Mouse (Mus musculus): Measurements from ENCODE around the gene Dnah5. TPM values are rescaled to one million over a fixed set of nuclear protein-coding genes. Genes with fewer than 3 reads are reported as not detected.

Dnah5 gene
- polyA plus RNA-seq, 1 experiment = not detected

DNA sequence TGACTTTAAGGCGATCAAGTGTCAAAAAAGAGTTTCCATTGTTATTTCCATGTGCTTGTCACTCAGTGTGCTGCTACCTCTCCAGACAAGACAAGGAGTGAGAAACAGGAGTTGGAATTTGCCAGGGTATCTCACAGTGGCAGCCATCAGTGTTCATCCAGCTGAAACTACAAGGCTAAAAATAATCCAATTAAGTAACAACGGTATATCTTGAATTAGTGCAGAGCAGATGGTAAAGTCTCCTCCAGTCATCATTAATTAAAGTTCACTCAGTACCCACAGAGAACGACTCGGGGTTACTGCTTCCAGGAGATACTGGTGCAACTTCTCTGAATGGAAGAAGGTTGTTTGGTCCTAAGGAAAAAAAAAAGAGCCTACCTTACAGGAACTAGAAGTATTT, 311.6 kb downstream of the Dnah5 start:
- Histone ChIP-seq H3K4me3 (ENCODE audit: extremely low read depth, insufficient read depth, insufficient read length) (no peak overlapping the region), H3K27ac (ENCODE audit: insufficient read depth, low read length) (no peak overlapping the region), H3K4me1 (ENCODE audit: control insufficient read depth, insufficient read depth, insufficient read length) (no peaks in the 10 kb centered on the region), H3K27me3 (ENCODE audit: control insufficient read depth, insufficient read depth, low read length) (no peaks in the 10 kb centered on the region; the same call in 1 of the 2 replicates), H3K36me3 (ENCODE audit: control insufficient read depth, insufficient read depth, low read length) (no peaks in the 10 kb centered on the region)
- no peak for TF ChIP-seq CTCF (IDR thresholded peaks at IDR 0.05; ENCODE audit: extremely low read depth, insufficient read depth, insufficient read length, insufficient replicate concordance)
- TF ChIP-seq POLR2A (IDR thresholded peaks at IDR 0.05; ENCODE audit: low read depth, low read length) = no peak
- no peak for DNase-seq (ENCODE audit: low read depth in 1 of 2, low spot score in 2 of 2)
- 74% methylated on average over 4 of the region's 4 CpGs for WGBS

Other genes starting within 250 kb of the Dnah5 start
- 23.8 and 30.3 TPM in 2 replicates for gene Trio, start 177.9 kb upstream of the Dnah5 start, polyA plus RNA-seq (2012; rRNA removed)

Measured in spleen, adult 2 months (tissue).